Mouse (Mus musculus) liver, postnatal 0 days (tissue): Measurements from ENCODE around the gene Hcn1.

Source experiments
- CTCF ChIP-seq: sonication (generic); IDR thresholded peaks from 2 replicates; pipeline ENCODE4 v1.5.1; 2016; ENCODE audit warnings: antibody characterized with exemption, low read depth
- EP300 ChIP-seq: IDR thresholded peaks from 2 replicates; pipeline ENCODE4 v1.6.1; 2016; ENCODE audit warnings: antibody characterized with exemption, low read depth, mild to moderate bottlenecking

DNA sequence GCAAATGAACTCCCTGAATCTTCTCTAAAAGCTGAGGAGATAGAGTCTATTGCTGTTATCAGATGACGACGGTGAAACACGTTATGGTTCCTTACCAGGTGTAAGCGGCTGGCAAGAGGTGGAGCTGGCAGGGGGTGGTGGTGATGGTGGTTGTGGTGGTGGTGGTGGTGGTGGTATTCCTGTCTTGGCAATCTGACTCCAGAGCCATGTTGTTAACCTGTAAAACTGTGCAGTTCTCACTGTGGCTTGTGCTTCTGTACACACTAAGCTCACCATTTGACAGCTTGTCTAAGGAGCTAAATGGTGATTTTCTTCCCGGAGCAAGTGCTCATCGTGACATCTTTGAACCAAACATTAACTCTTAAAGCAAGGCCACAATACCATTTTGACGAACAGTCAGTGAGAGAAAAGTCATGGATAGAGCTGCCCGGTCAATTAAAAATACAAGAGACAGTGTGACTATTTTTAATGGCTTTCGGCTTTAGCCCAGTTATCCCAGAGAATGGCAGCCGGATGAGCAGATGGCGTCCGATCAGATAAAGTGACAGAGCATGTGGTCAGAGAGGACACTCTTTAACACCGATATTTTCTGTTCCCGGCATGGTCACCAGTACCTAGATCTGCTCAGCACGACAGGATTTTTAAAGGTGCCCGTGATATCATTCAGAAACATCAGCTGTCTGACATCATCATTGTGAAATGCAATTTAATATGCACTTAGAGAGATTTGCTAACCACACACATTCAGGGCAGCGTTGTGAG lies 56.5 kb downstream of the Hcn1 start:
- no peak for TF ChIP-seq CTCF
- TF ChIP-seq EP300: no peak
